Mouse (Mus musculus): ENCODE measurements at regions not wholly inside any gene's neighbourhood (a gene's known extent, or its start where the extent isn't known, plus 50 kb on each side); places are given as distances from the start of the nearest gene placed in this dataset.

- Histone ChIP-seq H3K27me3 (replicated peaks; ENCODE audit: control insufficient read depth, insufficient read depth, low read length) (no peaks in the 10 kb centered on the region), H3K9ac (ENCODE audit: low read depth, low read length) (no peak overlapping the region), H3K4me1 (replicated peaks; ENCODE audit: control insufficient read depth, insufficient read depth, low read length) (no peaks in the 10 kb centered on the region), H3K27ac (ENCODE audit: low read depth, low read length) (no peak overlapping the region), H3K4me3 (ENCODE audit: low read depth, low read length) (no peak overlapping the region), H3K9me3 (ENCODE audit: control insufficient read depth) (no peaks in the 10 kb centered on the region), H3K36me3 (ENCODE audit: control insufficient read depth, insufficient read depth) (no peaks in the 10 kb centered on the region), H3K4me2 (replicated peaks; ENCODE audit: low read depth) (no peak overlapping the region)
- 81% methylated on average over 4 of the region's 4 CpGs for WGBS
- no peak for TF ChIP-seq CTCF (IDR thresholded peaks at IDR 0.05; ENCODE audit: low read depth)
- ATAC-seq, result no peak
Measured at GRCm38 (mm10) chr2:80786370-80786769, 169.3 kb downstream of the Nup35 start.

DNA sequence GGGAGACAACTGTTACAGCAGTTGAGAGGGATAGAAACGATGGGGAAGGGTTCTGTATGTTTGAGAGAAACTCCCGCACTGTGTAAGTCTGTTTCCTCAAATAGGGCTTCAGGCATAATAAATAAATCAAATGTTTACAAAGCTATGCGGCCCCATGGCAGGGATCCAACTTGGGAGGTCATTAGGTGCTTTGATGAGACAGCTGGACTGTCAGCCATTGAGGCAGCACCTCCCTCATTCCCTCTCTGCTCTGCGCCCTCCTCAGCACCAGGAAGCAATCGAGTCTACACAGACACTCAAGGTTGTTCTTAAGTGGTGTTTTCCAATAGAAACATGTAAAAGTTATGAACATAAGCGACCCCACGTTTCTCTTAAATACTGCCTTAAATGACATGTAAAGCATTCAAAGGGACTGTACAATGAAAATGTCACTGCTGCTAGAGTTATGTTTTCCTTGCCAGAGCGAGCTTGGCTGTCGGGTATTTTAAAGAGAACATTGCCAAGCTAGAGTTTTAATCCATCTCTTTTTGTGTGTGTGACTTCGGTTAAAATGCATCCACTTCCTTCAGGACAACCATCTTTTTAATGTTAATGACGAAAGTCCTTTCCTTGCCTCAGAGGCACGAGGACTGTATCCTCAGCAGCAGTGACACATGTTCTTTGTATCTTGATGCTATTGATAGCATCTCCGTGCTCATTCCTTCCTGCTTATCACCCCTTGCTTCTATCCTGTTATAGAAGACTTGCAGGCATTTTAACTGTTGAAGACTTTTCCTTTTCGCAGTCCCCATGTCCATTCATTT lies 176.5 kb downstream of the Nup35 start:
- Histone ChIP-seq H3K9me3 (ENCODE audit: control insufficient read depth) (no peaks in the 10 kb centered on the region), H3K36me3 (ENCODE audit: control insufficient read depth, insufficient read depth) (no peaks in the 10 kb centered on the region), H3K4me3 (ENCODE audit: low read depth, low read length) (no peak overlapping the region), H3K4me1 (replicated peaks; ENCODE audit: control insufficient read depth, insufficient read depth, low read length) (no peaks in the 10 kb centered on the region), H3K27ac (ENCODE audit: low read depth, low read length) (no peak overlapping the region), H3K9ac (ENCODE audit: low read depth, low read length) (no peak overlapping the region), H3K4me2 (replicated peaks; ENCODE audit: low read depth) (no peak overlapping the region), H3K27me3 (replicated peaks; ENCODE audit: control insufficient read depth, insufficient read depth, low read length) (no peaks in the 10 kb centered on the region)
- TF ChIP-seq CTCF (IDR thresholded peaks at IDR 0.05; ENCODE audit: low read depth), result no peak
- no peak for ATAC-seq
- 48% methylated on average over 14 of the region's 14 CpGs for whole genome bisulfite sequencing

DNA sequence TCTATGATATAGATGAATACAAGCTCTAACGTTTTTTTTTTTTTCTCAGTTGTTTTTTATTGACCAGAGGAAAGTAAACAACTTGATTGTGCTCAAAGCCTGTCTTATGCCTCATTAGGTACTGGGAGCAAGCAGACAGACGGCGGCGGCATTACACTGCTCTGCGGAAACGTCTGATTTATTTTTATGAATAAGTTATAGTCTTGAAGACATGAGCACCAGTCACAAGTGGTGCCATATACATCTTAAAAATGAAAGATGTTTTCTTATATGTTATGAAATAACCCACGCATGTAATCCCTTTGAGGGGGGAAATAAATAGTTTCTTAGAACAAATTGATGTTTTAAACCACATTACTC lies 177.1 kb downstream of the Nup35 start:
- WGBS, result 79% methylated on average over 7 of the region's 7 CpGs
- no peak overlapping the region for H3K27ac ChIP-seq (ENCODE audit: low read depth, low read length)
- no peak for ATAC-seq
- no peak overlapping the region for H3K4me3 ChIP-seq (ENCODE audit: low read depth, low read length)
- no peak for TF ChIP-seq CTCF (IDR thresholded peaks at IDR 0.05; ENCODE audit: low read depth)
- no peak overlapping the region for H3K9ac ChIP-seq (ENCODE audit: low read depth, low read length)
- H3K36me3 ChIP-seq (ENCODE audit: control insufficient read depth, insufficient read depth), result no peaks in the 10 kb centered on the region
- H3K4me1 ChIP-seq (replicated peaks; ENCODE audit: control insufficient read depth, insufficient read depth, low read length), result no peaks in the 10 kb centered on the region
- no peaks in the 10 kb centered on the region for H3K9me3 ChIP-seq (ENCODE audit: control insufficient read depth)
- H3K27me3 ChIP-seq (replicated peaks; ENCODE audit: control insufficient read depth, insufficient read depth, low read length), result no peaks in the 10 kb centered on the region
- H3K4me2 ChIP-seq (replicated peaks; ENCODE audit: low read depth), result no peak overlapping the region

DNA sequence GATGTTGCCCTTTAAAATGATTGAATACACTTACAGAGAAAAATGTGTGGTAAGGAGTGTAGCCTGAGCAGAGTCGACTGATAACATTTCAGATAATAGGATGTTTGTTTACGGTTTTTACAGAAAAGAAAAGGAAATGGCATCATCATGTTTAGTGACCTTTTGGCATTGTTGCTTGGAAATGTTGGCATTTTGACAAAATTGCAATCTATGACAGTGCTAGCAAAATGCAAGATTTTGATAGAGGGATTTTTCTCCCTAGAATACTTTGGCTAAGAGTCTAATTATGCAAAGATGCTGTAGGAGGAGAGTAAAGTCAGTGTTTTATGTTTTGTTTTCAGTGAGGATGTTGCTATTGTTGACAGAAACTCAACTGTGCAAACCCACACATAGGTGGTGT lies 202.2 kb downstream of the Nup35 start:
- no peaks in the 10 kb centered on the region for H3K4me1 ChIP-seq (replicated peaks; ENCODE audit: control insufficient read depth, insufficient read depth, low read length)
- no peak overlapping the region for H3K4me3 ChIP-seq (ENCODE audit: low read depth, low read length)
- TF ChIP-seq CTCF (IDR thresholded peaks at IDR 0.05; ENCODE audit: low read depth), result no peak
- H3K36me3 ChIP-seq (ENCODE audit: control insufficient read depth, insufficient read depth), result no peaks in the 10 kb centered on the region
- no peak overlapping the region for H3K9ac ChIP-seq (ENCODE audit: low read depth, low read length)
- no peak overlapping the region for H3K4me2 ChIP-seq (replicated peaks; ENCODE audit: low read depth)
- H3K27me3 ChIP-seq (replicated peaks; ENCODE audit: control insufficient read depth, insufficient read depth, low read length), result no peaks in the 10 kb centered on the region
- ATAC-seq, result no peak
- no peak overlapping the region for H3K27ac ChIP-seq (ENCODE audit: low read depth, low read length)
- no peaks in the 10 kb centered on the region for H3K9me3 ChIP-seq (ENCODE audit: control insufficient read depth)
- WGBS, result 54% methylated on average over 2 of the region's 2 CpGs

- no peak for ATAC-seq
- no peak overlapping the region for H3K4me3 ChIP-seq (ENCODE audit: low read depth, low read length)
- no peak overlapping the region for H3K4me2 ChIP-seq (replicated peaks; ENCODE audit: low read depth)
- no peak for TF ChIP-seq CTCF (IDR thresholded peaks at IDR 0.05; ENCODE audit: low read depth)
- 43% methylated on average over 1 of the region's 1 CpGs for WGBS
- H3K36me3 ChIP-seq (ENCODE audit: control insufficient read depth, insufficient read depth), result no peaks in the 10 kb centered on the region
- no peaks in the 10 kb centered on the region for H3K9me3 ChIP-seq (ENCODE audit: control insufficient read depth)
- no peaks in the 10 kb centered on the region for H3K27me3 ChIP-seq (replicated peaks; ENCODE audit: control insufficient read depth, insufficient read depth, low read length)
- H3K27ac ChIP-seq (ENCODE audit: low read depth, low read length), result no peak overlapping the region
- H3K9ac ChIP-seq (ENCODE audit: low read depth, low read length), result no peak overlapping the region
- H3K4me1 ChIP-seq (replicated peaks; ENCODE audit: control insufficient read depth, insufficient read depth, low read length), result no peaks in the 10 kb centered on the region
Measured at GRCm38 (mm10) chr2:80851056-80851455, 234.0 kb downstream of the Nup35 start.

DNA sequence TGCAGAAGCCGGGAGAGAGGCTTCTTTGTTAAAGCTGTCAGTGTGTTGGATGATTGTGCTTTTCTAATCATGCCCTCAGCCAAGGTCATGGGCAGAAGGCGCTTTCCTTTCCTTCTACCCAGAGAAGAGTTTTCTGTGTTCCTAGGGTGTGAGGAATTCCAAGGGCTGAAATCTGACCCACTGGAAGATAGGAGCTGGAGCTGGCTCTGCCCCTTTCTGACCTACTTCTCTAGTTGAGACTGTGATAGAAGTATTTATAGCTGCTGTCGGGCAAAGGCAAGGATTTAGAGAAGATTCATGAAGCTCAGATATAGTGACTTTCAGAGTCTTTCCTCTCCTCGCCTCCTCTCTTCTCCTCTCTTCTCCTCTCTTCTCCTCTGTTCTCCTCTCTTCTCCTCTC lies 238.2 kb downstream of the Nup35 start:
- H3K9me3 ChIP-seq (ENCODE audit: control insufficient read depth), result no peaks in the 10 kb centered on the region
- H3K4me1 ChIP-seq (replicated peaks; ENCODE audit: control insufficient read depth, insufficient read depth, low read length), result no peaks in the 10 kb centered on the region
- WGBS, result 54% methylated on average over 4 of the region's 4 CpGs
- H3K27ac ChIP-seq (ENCODE audit: low read depth, low read length), result no peak overlapping the region
- no peak for ATAC-seq
- no peak overlapping the region for H3K4me3 ChIP-seq (ENCODE audit: low read depth, low read length)
- no peaks in the 10 kb centered on the region for H3K36me3 ChIP-seq (ENCODE audit: control insufficient read depth, insufficient read depth)
- TF ChIP-seq CTCF (IDR thresholded peaks at IDR 0.05; ENCODE audit: low read depth), result no peak
- H3K4me2 ChIP-seq (replicated peaks; ENCODE audit: low read depth), result no peak overlapping the region
- H3K27me3 ChIP-seq (replicated peaks; ENCODE audit: control insufficient read depth, insufficient read depth, low read length), result no peaks in the 10 kb centered on the region
- no peak overlapping the region for H3K9ac ChIP-seq (ENCODE audit: low read depth, low read length)
